Mouse (Mus musculus): ENCODE measurements at regions not wholly inside any gene's neighbourhood (a gene's known extent, or its start where the extent isn't known, plus 50 kb on each side); places are given as distances from the start of the nearest gene placed in this dataset.
A peak's percentile ranks its signal among the peaks of the same experiment; 100 is the strongest.

DNA sequence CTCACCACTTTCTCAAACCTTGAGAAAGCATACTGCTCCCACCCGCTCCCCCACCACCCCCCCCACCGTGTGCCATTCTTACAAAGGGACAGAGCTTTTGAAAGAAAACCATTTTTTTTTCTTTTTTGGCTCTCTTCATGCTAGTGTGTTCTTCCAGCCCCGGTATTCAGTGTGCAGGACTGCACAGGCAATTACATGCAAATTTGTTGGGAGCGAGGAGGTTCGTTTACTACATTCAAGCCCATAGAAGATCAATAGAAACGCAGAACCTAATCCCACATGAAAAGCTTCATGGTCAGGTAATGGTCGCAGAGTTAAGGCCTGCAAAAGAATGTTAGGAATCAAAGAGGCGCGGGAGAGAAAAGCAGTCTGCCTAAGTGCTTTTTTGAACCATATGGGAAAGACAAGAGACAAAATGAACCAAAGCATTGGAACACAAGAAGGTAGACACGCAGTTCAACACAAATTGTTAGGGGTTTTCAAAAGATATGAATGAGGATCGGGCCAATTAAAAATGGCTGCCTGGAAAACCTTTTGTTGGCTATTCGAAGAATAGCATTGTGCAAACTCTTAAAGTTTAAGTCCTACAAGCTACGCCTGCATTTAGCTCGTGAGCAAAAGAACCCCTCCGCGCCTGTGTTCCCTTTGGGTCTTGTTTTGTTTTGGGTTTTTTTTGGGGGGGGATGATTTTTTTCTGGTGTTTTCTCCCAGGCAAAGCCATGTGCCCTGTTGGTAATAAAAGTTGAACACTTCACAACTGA, 166.6 kb upstream of the Id4 start:
- no peak for DNase-seq (ENCODE audit: low spot score)

DNA sequence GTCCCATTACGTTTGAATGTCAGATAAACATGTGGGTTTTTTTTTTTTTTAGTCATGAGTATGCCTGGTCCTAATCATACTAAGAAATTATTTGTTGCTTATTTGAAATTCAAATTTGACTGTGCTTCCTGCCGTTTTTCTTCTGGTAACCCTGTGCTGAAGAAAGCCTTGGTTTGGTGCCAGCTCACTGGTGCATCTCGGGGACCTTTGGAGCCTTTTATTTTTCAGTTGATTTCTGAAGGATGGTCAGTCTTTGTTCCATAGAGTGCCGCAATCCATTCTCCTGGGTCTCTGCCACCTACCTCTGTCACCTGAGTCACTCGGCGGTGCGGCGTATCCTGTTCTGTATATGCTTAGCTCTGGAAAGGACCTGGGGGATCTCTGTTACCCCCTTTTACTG, 158.9 kb upstream of the Id4 start:
- DNase-seq (ENCODE audit: low spot score): no peak

DNA sequence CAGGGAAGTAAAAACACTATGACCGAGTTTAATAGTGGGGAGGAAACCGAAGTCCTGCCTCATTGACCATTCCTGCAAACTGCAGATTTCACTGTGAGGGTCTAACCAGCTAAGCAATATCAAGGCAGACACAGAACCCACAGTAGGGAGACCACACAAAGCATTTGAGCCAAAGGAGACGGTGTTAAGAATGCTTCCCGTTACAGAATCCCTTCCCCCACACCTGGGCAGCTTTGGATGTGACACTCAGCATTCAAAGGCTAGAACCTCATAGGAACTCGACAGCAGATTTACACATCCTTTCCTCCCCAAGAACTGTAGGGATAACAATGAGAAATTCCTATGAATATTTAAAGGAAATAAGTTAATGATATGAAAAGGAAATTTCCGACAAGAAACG, 158.5 kb upstream of the Id4 start:
- no peak for DNase-seq (ENCODE audit: low spot score)

DNA sequence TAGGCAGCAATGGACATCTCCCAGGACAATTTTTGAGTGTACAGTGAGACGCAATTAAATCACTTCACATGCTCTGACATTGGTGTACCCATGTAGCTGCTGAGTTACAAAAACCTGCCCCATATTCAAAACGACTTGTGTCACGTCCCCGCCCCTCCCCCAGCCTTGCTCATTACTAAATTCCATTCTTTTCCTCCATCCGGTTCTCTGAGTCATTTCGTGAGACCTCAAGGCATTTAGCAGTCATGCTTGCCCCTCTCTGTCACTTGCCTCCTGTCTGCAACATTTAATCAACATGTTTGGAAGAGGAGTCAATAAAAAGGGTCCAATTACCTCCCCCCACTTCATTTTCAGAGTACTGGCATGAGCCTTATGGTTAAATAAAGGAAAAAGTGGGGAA, 156.3 kb upstream of the Id4 start:
- peak; percentile 29 for DNase-seq (ENCODE audit: low spot score)

DNA sequence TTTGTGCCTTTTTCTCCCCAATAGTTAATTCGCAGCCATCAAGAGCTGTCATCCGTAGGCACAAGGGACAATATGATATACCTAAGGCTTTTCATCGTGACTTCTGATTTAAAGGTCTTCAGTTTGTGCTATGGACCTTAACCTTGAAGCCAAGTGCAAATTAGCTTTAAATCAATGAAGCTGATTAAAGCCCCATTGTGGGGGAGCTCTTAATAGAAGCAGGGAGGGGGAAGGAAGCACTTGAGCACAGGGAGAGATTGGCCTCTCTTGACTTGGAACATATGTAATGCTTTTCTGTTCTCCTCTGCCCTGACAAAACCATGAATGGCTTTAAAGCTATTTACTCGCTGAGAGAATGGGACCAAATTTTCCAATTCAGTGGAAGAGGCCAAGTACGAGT, 154.1 kb upstream of the Id4 start:
- DNase-seq (ENCODE audit: low spot score): no peak

DNA sequence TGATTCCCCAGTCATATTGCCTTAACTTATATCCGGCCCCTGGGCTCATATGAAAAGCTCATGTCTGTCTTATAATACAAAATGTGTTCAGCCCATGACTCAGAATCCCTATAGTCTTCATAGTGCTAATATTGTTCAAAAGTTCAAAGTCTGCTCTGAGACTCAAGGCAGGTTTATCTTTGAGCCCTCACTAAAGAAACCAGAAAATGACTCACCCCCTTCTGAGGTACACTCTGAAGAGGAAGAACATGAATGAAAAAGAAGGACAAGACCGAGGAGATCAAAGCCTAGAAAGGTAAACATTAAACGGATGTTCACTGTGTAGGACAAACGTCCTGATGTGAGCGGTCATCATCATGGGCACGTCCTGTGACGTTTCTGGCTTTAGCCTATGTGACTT, 145.1 kb upstream of the Id4 start:
- no peak for DNase-seq (ENCODE audit: low spot score)

DNA sequence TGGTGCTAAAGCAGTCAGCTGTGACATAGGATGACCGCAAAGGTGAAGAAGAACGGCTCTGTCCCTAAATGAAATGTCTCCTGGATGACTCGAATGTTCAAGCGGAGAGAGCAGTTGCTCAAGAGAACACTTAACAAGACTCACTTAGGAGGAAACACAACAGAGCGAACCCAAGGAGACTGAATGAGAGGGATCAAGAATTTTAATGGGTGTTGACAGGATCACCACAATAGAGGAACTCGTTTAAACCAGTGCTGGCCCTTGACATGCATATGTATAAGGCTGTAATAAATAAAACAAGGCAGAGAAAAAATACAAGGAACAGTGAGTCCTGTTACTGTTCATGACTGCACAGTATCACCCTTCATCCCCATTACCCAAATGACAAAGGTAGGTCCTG, 134.4 kb upstream of the Id4 start:
- no peak for DNase-seq (ENCODE audit: low spot score)

DNA sequence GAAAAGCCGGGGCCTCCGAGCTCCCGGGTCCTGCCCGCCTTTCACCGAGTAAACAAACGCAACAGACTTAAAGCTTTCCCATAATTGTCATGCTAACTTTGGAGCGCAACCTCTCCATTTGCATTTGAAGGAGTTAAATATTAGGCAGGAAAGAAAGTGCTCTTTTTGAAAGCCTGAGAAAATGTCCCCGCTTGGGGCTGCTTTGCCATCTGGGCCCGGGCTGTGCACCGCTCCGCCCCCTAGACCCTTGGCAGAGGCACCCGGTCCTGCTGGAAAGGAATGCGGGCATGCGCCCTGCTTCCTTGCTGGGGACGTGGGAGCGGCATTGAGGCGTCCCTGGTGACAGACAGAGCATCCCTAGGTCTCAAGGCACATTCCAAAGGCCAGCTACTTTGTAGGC, 130.3 kb upstream of the Id4 start:
- peak; percentile 25 for DNase-seq (ENCODE audit: low spot score)

DNA sequence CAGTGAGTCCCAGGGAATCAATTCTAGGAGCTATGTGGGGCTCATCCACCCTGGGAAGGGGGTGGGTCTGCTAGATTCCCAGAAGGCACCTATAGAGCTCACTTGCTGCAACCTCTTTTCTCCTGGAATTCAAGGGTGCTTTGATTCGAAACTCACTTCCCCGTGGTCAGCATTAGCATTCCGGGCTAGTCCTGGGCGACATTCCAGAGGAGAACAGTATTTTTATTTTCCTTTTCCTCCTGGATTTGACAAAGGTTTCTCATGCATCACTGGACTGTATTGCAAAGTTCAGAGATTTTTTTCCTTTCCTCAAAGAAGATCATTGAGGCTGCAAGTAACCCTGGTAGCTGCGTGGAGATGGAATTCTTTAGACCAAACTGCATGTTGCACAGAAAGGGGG, 129.3 kb upstream of the Id4 start:
- no peak for DNase-seq (ENCODE audit: low spot score)

DNA sequence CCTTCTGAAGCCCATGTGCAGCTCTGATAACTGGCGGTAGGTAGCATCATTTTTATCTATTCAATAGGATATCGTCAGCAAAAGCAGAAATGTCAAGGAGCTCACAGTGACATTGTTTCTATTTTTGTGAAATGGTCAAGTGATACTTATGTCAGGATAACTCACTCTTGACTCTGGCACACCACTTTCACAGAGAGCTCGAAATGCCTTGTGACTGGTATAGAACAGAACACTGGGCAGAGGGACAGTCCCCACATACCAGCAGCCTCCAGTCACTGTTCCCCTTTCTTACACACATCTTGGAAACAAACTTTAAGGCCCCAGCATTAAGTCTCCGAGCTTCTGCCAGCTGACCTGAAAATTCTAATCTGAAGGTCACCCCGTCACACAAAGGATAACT, 115.1 kb upstream of the Id4 start:
- DNase-seq (ENCODE audit: low spot score): no peak

DNA sequence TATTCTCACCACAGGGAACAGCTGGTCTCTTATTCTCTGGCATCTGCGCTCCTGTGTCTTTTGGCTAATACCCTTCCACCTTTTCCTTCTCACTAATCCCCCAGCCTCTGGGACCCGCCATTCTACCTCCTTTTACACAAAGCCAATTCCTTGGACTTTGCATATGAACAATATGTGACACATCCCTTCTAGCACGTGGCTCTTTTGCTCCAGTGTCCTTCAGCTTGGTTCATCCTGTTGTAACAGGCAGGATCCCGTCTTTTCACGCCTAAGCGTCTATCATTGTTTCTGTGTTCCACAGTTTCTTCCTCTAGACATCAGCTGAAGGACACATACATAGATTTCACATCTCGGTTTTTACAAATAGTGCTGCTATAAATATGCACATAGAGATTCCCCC, 114.0 kb upstream of the Id4 start:
- DNase-seq (ENCODE audit: low spot score): no peak

DNA sequence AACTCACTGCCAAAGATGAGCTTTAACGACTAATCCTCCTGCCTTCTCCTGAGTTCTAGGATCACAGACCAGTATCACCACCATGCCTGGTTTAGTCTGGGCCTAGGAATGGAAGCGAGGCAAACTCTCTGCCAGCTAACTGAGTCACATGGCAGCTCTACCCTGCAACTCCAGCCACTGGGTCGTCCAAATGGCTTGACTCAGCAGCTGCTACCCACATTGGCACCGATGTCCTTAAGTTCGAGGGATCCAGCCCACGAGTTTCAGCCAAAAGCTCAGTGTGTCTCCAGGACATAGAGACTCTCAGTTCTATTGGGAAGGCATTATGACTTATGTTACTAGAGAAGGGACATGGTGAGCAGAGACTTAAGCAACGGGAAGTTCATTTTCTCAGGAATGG, 107.8 kb upstream of the Id4 start:
- DNase-seq (ENCODE audit: low spot score): no peak

DNA sequence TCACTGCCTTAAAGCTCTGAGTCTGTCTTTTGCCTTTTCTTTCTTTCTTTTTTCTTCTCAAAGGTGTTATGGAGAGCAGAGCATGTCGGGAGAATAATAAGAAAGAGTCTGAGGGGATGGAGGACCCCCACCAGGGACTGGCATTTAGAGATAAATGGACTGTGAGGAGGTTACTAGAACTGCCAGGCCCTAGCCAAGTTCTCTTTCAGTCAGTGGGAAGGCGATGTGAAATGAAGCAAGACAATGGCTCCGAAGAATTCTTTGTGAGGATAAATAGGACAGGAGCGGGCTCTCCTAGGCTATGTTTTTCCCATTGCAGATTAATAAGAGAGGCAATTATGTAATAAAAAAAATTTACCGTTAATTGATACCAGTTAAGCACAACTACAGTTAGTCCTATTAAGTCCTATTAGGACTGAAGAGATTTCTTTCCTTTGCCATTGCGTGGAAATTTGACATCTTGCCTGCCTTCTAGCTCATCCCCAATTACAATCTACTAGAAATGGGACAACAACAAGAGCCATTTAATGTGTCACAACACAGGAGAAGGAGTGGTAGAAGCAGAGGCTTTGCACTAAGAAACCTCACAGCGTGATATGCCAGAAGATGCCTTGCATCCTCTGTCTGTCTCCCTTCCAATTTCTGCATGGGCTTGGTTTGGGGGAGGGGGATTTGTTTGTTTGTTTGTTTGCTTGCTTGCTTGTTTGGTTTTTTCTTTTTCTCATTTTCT, 107.2 kb upstream of the Id4 start:
- no peak for DNase-seq (ENCODE audit: low spot score)

DNA sequence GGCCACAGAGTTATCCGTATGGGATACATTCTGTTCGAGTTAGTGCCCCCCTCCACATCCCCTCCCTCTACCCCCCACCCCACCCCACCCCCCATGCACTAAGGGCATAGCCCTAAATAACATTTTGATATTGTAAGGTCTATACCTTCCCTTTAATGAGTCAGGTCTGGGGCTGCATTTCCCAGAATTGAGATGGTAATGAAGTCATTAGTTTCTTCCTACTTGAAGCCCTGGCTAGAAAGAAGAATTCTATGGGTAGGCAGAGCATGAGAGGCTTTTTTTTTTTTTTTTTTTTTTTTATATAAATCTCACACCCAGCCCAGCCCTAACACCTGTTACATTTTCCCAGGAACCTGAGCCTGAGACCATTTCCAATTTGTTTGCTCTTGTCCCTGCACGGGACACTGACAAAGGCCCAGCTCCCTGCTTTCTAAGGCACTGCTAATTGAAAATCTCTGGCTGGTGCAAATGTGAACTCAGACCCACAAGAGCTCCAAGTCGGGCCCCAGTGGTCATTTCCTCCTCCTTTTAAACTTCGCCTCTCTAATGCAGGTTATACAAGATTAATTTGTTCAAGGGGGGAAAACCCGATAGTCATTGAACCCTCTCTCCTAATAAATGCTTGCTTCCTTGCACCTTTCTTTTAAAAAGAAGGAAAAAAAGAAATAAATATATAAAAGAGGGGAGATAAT, 106.5 kb upstream of the Id4 start:
- no peak for DNase-seq (ENCODE audit: low spot score)

DNA sequence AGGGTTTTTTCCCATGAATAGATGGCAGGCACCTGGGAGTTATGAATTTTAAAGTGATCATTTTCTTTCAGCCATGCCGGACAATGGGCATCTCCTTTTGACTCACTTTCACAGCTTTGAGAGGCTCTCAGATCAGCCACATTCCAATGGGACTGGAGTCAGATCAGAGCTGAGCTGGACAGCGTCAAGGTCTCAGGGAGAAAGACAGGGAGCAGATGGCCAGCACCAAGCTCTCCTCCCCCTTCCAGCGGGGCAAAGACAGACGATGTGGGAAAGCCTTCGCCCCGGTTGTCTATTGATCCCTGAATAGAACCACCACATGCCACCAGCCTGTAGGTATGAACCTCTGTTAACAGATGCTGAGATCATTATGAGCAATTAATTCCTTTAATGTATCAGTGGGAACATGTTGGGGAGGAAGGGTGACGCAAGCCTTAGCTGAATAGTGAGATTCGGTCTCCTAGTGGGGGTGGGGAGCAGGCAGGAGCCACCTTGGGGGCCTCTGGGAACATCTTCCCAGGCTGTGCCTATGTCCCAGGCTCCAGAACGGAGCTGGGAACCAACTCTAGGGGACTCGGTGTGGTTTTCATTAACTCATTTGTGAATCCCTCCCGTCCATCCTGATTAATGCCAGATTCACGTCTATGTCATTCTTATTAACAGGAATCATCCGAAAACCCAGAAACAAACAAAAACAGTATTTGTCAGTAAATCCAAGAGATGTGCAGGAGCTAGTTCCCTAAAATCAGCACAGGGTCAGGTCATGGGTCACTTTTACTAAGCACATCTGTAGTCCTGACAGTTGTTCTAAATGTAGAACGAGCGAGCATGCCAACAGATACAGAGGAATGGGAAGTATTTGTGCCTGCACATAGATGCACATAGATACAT, 101.8 kb upstream of the Id4 start:
- DNase-seq (ENCODE audit: low spot score): no peak

DNA sequence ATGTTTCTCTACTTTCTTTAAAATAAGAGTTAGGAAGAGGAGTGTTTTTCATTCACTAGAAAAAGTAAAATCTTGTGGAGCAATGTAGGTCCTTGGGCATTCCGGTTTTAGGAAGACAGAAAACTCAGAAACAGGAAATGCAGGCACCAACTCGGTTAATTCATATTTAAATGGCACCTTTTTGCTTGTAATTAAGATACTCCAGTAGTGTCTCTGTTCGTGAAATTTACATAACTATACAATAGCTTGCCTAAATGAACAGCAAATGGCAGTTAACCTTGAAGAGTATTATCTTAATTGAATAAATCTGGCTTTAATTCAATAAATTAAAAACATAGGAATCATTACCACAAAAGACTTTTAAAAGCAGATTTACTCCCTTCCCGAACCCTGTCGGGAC, 100.9 kb upstream of the Id4 start:
- DNase-seq (ENCODE audit: low spot score): no peak

DNA sequence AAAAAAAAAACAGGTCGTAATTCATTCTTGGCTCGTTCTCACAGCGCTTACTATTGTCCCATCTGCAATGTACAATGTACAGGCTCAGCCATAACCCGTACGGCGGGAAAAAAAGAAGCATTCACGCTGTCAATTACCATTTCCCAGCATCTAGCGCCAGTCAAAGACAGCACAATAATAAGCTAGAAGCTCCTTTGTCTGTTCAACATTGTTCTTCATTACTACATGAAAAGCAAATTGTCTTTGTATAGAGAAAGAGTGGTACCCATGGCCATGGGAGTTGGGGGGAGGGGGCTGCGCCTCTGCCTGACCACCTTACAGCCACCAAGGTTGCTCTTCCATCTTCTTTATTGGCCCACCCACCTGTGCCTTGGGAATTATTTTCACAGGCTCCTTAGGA, 99.7 kb upstream of the Id4 start:
- DNase-seq (ENCODE audit: low spot score): no peak

DNA sequence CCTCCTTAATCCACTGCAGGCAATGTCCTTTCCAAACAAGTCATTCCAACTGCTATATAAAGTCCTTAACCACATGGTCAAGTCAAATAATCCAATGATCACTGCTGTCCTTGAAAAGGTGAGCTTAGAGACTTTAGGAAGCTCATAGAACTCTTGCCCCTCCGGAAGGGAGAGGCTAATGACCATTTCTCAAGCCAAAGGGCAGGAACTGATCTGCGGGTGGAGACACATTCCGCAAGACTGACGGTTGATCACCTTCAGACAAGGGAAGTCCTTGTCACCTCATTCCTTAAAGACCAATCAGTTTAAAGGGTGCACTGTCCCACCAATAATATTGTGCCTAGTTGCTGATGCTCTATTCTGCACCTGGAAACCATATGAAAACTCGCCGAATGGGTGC, 96.4 kb upstream of the Id4 start:
- DNase-seq (ENCODE audit: low spot score): no peak

DNA sequence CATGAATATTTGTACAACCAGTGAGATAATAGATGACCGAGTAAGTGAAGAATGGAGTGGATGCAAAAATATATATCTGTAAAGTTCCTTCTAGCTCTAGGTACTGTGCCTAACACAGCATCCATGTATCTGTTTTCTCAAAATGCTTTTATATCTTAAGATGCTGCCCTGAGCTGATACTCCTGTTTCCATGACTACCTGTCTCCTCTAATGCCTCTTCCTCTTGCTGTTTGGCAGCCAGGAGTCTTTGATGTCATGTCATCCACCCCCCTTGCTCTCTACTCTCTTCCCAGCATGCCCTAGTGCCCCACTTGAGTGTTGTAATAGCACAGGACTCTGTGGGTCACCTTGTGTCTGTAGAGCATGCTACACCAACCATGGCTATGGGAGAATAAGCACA, 95.2 kb upstream of the Id4 start:
- no peak for DNase-seq (ENCODE audit: low spot score)

DNA sequence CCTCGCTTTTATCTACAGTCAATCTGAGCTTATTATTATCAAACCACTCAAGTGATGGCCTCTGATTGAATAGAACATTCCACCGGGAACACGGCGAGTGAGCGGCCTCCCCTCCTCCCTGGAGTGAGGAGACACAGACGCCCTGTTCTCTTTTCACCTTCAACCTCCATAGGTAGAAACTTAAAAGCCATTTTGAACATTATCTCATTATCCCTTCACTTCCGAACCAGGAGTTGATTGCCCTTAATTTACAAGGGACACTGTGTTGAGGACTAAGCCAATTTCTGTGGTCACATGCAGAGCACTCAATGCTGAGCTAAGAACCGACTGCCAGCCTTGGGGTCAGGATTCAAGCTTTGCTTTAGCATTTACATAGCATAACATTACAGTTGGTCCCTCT, 93.1 kb upstream of the Id4 start:
- no peak for DNase-seq (ENCODE audit: low spot score)

DNA sequence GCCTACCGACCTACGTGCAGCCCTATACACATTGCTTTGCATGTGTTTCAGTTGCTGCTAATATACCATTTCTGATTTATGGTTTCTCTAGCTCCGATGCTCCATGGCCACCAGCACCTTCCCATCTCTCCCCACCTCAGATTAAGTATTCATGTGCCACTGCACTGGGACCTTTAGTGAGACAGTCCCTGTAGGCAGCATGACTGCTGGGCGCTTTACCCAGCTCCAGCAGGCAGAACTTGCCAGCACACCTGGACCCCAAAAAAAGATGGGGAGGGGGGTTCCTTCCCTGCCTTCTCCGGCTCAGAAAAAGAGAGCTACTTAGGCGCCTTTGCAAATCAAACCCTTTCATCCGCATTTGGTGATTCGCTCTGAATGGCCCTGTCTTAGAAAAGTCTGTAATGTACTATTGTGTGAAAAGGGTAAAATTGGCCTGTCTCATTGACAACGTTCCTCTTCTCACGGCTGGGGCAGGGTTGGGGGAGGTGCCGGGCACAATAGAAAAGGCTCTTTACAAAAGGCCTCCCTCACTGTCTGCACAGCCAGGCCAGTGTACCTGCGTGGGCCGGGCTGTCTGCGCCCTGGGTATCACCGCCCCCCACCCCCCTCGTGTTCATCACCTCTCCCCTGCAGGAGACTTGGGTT, 89.6 kb upstream of the Id4 start:
- no peak for DNase-seq (ENCODE audit: low spot score)

DNA sequence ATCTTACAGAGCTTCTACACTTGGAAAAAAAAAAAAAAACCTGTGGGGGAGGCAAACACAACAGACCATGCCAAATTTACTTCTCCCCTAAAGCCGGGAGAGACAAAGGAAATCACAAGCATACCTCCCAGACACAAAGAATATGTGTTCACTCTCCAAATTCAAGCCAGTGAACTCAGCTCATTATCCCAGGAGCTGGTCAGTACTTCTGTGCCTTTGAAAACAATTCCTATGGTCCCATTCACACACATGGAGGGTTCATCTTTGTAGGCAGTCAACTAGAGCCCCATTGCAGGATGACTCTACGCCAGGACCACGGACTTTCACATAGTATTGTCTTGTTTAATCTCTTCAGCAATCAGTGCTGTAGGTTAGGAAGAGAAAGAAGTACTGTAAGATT, 89.0 kb upstream of the Id4 start:
- DNase-seq (ENCODE audit: low spot score): no peak

All from urinary bladder, postnatal 25 days (tissue).